Mouse (Mus musculus) stomach, postnatal 0 days (tissue): ENCODE data around the gene Aicda.

Experiments used
- CTCF ChIP-seq: IDR thresholded peaks from 2 replicates; pipeline ENCODE4 v1.5.1; 2016; ENCODE audit warnings: antibody characterized with exemption, low read depth, mild to moderate bottlenecking, moderate library complexity
- EP300 ChIP-seq: optimal IDR thresholded peaks from 2 replicates; pipeline ENCODE3; 2016; ENCODE audit warnings: antibody characterized with exemption

DNA sequence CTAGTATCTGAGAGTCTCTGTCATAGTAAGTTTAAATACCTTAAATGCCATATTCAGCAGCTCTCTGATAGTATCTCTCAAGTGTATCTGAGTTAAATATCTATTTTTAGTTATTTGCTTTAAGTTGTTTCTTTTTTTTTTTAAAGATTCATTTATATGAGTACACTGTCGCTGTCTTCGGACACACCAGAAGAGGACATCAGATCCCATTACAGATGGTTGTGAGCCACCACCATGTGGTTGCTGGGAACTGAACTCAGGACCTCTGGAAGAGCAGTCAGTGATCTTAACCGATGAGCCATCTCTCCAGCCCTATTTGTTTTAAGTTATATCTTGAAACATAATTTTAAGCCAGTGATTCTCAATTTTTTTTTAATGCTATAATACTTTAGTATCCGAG, 47.4 kb downstream of the Aicda start:
- TF ChIP-seq CTCF (no peak), EP300 (no peak)
